Mouse (Mus musculus) lung, postnatal 25 days (tissue): ENCODE measurements at regions not wholly inside any gene's neighbourhood (a gene's known extent, or its start where the extent isn't known, plus 50 kb on each side); places are given as distances from the start of the nearest gene placed in this dataset.

Experiments
- DNase-seq: peaks from one replicate; pipeline ENCODE4 v3.0.0; 2022; ENCODE audit warnings: low spot score

- no peak for DNase-seq
Measured at GRCm38 (mm10) chrX:16421159-16421558, 101.5 kb upstream of the Cypt1 start.

GRCm38 (mm10) chrX:16421663-16422062, 101.0 kb upstream of the Cypt1 start:
- DNase-seq, result no peak

DNA sequence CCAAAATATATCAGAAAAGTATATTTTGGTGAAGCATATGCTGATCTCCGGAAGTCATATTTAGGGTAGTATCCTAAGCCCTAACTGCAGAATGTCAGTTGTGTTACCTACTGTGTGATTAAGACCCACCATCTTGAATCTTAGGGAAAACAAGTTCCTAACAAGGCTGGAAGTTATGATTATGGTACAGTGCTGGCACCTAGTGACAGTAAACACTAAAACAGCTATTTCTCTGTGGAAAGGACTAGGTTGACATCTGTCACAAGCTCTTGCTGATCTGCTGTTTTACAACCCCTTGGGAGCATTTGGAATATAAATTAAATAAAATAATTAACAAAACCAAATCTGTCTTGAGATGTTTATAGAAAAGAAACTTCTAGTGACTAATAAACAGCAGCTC, 84.6 kb upstream of the Cypt1 start:
- DNase-seq, result no peak

GRCm38 (mm10) chrX:16450496-16451078, 72.1 kb upstream of the Cypt1 start:
- DNase-seq, result peak; percentile 2
